Mouse (Mus musculus) forebrain, embryonic 15.5 days (tissue): Measurements from ENCODE around the gene Ccdc12. TPM values are rescaled to one million over a fixed set of nuclear protein-coding genes. Genes with fewer than 3 reads are reported as not detected.

Experiments used
- ATAC-seq: fragments of 200-750 bp; cut with Nextera tagmentation; replicated peaks from 2 replicates; pipeline ENCODE4 v1.8.0; 2017; ENCODE audit warnings: mild to moderate bottlenecking, moderate TSS enrichment, moderate library complexity
- H3K27ac ChIP-seq: fragments of 300-500 bp; sonication (generic); replicated peaks from 2 replicates; pipeline ENCODE4 v1.5.1; 2015; ENCODE audit warnings: mild to moderate bottlenecking, inconsistent platforms
- H3K27me3 ChIP-seq: fragments of 300-500 bp; sonication (generic); 2 replicates; pipeline ENCODE4 v1.6.1; 2015; ENCODE audit warnings: inconsistent platforms
- H3K36me3 ChIP-seq: fragments of 300-500 bp; sonication (generic); 2 replicates; pipeline ENCODE4 v1.6.1; 2015; ENCODE audit warnings: mild to moderate bottlenecking, inconsistent platforms
- H3K4me1 ChIP-seq: fragments of 300-500 bp; sonication (generic); 2 replicates; pipeline ENCODE4 v1.6.1; 2015; ENCODE audit warnings: inconsistent platforms
- H3K4me2 ChIP-seq: fragments of 300-500 bp; sonication (generic); replicated peaks from 2 replicates; pipeline ENCODE4 v1.6.1; 2015; ENCODE audit warnings: mild to moderate bottlenecking, inconsistent platforms
- H3K4me3 ChIP-seq: fragments of 300-500 bp; sonication (generic); 2 replicates; pipeline ENCODE4 v1.5.1; 2015; ENCODE audit warnings: mild to moderate bottlenecking, inconsistent platforms
- H3K9ac ChIP-seq: fragments of 300-500 bp; sonication (generic); replicated peaks from 2 replicates; pipeline ENCODE4 v1.6.1; 2015; ENCODE audit warnings: mild to moderate bottlenecking, inconsistent platforms
- H3K9me3 ChIP-seq: fragments of 300-500 bp; sonication (generic); 2 replicates; pipeline ENCODE4 v1.6.1; 2016; ENCODE audit warnings: inconsistent platforms
- WGBS: fragments of 180-500 bp; shearing (Covaris S2); methylation state at CpG from one replicate; pipeline ENCODE4 v1.1.7; 2015; ENCODE audit warnings: mixed read lengths; 5-methylcytosine and 5-hydroxymethylcytosine counted together
- polyA plus RNA-seq: library from polyadenylated mRNA; unstranded; fragments of >200 nt; fragmentation: Nextera tagmentation; extraction: Ambion mirVana; gene quantifications from 2 replicates; pipeline ENCODE4 v1.2.1, GENCODE M21; 2015

Gene Ccdc12
- polyA plus RNA-seq: 120 and 130 TPM in 2 replicates

DNA sequence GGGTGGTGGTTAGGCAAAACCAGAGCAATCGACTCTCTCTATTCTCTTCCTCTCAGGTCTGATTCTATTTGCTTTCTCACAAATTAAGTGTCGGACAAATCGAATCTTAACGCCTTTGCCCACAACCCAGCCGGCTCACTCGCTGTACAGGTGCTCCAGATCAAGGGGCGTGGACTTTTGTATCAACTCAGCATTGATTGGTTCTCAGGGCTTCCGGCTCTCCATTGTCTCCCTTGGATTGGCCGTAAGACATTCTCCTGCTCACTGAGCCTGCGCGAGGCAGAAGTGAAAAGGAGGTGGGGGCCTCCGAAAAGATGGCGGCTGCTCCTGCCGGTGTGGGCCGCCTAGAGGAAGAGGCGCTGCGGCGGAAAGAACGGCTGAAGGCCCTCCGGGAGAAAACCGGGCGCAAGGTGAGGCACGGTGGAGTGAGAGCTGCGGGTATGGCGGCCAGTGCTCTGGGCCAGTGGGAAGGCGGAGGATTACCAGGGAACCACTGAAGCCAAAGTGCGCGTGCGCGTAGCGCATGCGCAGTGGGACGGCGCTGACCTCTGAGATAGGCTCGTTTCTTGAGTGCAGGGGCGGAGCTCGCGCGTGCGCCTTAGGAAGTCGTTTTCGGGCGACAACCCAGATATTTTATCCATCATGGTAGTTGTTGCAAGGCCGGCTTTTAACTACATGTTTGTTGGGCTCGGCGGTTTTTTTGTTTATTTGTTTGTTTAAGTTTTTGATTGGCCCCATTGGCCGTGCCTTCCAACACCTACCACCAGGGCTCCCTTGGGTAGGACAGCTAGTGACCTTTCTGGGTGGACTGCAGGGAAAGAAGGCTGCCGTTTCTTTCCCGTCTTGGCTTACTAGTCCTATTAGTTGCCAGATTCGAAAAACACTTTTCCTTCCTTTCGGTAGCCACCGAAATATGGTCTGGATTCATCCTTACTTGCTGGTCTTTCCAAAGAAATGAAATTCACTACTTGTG is at the start of gene Ccdc12:
Gene Ccdc12 (plus strand): TSS at position 255 of the 973 bp plus-strand sequence.
- Histone ChIP-seq H3K9me3 (no peaks in the 10 kb centered on the region), H3K4me3 (peak within 1 kb of the TSS; percentile 74), H3K9ac (peak within 1 kb of the TSS; percentile 80), H3K27me3 (peaks cover 12% of the 10 kb centered on the region; the same call in 1 of the 2 replicates), H3K27ac (peak within 1 kb of the TSS; percentile 96), H3K36me3 (no peaks in the 10 kb centered on the region), H3K4me2 (peak within 1 kb of the TSS; percentile 58), H3K4me1 (peaks cover 61% of the 10 kb centered on the region)
- ATAC-seq: peak; percentile 98
- under 1% methylated on average over 52 of the region's 52 CpGs for WGBS

DNA sequence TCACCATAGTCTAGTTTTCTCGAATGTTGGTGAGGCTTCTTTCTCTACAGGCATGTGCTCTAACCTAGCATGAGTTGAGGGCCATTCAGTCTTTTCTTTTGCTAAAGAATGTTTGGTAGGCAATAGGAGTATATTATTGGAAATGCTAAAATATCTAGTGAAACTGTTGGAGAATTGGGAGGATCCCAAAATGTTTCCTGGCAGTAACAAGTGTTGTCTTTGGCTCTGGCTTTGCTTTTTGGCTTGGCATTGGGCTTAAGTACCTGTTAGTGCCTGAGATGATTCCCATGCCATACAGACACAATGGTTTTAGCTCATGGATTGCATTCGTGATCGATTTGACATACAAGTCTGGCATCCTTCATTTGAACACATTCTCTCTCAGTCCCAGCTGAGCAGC is 44.8 kb upstream of the Ccdc12 start:
- ATAC-seq: no peak
- H3K4me2 ChIP-seq: no peak overlapping the region
- no peak overlapping the region for H3K4me3 ChIP-seq
- H3K36me3 ChIP-seq: peaks cover 37% of the 10 kb centered on the region
- no peaks in the 10 kb centered on the region for H3K9me3 ChIP-seq
- H3K27me3 ChIP-seq: no peaks in the 10 kb centered on the region
- WGBS: 82% methylated on average over 3 of the region's 3 CpGs
- no peak overlapping the region for H3K9ac ChIP-seq
- no peaks in the 10 kb centered on the region for H3K4me1 ChIP-seq
- no peak overlapping the region for H3K27ac ChIP-seq

DNA sequence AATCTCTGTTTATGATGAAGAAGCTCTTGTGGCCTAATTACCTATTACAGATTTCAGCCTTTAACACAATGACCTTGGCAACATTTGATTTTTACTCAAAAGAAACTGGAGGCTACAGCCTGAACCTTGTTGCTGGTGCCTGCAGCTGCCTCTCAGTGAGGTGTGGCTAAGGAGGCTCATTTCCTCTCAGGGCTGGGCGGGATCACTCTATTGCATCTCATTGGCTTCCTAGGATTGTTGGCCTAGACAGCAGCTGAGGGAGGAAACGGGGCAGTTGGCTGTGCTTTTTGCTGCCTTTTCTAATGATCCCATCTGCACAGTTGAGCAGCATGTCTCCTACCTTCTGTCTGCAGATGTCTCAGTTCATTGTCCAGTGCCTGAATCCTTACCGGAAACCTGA is 39.2 kb upstream of the Ccdc12 start:
- H3K4me3 ChIP-seq: no peak overlapping the region
- H3K27ac ChIP-seq: no peak overlapping the region
- no peak for ATAC-seq
- no peaks in the 10 kb centered on the region for H3K9me3 ChIP-seq
- no peaks in the 10 kb centered on the region for H3K27me3 ChIP-seq
- peaks cover 64% of the 10 kb centered on the region for H3K36me3 ChIP-seq
- H3K4me2 ChIP-seq: no peak overlapping the region
- H3K9ac ChIP-seq: no peak overlapping the region
- WGBS: 74% methylated on average over 3 of the region's 3 CpGs
- H3K4me1 ChIP-seq: no peaks in the 10 kb centered on the region

DNA sequence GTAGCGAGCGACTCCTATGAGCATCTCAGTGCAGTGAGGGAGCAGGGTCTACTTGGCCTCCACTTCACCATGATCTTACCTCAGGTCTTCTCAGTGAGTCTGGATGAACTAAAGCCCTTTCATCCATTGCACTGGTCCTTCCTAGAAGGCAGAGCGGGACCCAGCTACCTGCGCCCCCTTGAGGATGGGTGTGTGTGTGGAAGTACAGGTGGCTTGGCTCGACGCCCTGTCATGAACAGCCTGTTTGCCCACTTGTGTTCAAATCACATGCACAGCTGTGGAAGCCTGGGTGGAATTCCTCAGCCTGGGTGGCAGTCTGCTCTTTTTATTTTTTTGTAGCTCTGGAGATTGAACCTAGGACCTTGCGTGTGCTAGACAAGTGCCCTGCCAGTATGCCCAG is 36.1 kb upstream of the Ccdc12 start:
- ATAC-seq: no peak
- Histone ChIP-seq H3K4me3 (no peak overlapping the region), H3K27ac (no peak overlapping the region), H3K27me3 (no peaks in the 10 kb centered on the region), H3K4me1 (peaks cover 15% of the 10 kb centered on the region), H3K36me3 (peaks cover 49% of the 10 kb centered on the region), H3K4me2 (no peak overlapping the region), H3K9ac (no peak overlapping the region), H3K9me3 (no peaks in the 10 kb centered on the region)
- 88% methylated on average over 7 of the region's 7 CpGs for WGBS

DNA sequence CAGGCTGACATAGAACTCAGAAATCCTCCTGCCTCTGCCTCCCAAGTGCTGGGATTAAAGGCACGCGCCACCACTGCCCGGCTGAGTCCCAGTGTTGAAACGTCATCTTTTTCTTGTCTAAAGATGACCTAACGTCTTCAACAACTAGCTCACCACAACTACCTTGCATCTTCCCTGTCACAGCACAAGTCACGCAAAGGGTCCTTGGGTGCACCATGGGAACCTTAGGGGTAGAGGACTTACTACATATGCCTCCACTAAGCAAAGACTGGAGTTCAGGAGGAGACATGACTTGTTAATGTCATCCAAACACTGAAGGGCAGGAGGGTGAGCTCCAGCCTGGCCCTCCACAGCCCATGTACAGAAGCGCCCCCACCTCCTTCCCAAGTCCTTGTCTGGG is 35.6 kb upstream of the Ccdc12 start:
- Histone ChIP-seq H3K9ac (no peak overlapping the region), H3K9me3 (no peaks in the 10 kb centered on the region), H3K4me2 (no peak overlapping the region), H3K27me3 (no peaks in the 10 kb centered on the region), H3K4me1 (peaks cover 20% of the 10 kb centered on the region), H3K4me3 (no peak overlapping the region), H3K36me3 (peaks cover 44% of the 10 kb centered on the region), H3K27ac (no peak overlapping the region)
- ATAC-seq: no peak
- WGBS: 93% methylated on average over 7 of the region's 7 CpGs

DNA sequence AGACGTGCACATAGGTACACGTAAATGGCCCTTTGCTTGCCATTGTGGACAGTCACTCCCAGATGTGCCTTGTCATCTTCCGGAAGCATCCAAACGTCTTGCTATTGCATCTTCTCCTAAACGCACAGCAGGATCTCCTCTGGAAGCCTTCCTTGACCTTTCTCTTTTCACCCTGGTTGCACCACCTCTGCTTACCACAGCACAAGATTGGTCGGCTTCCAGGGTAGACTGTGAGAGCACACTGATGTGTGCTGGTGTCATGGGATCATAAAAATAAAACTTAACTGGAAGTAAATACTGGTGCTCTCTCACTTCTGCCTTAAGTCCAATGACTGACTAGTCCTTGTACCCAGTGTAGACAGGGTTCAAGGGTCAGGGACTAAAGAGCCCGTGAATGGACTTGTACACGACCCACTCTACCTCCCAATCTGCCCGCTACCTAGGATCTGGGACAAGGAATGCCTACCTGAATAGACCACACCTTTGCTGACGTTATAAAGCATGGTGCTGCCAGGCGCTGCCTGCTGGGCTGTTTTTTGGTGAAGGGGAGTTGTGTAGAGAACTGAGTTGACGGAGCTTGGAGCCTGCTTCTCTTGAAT is 33.6 kb upstream of the Ccdc12 start:
- WGBS: 83% methylated on average over 12 of the region's 12 CpGs
- Histone ChIP-seq H3K4me1 (peaks cover 20% of the 10 kb centered on the region), H3K4me3 (no peak overlapping the region), H3K9me3 (no peaks in the 10 kb centered on the region), H3K9ac (no peak overlapping the region), H3K27ac (no peak overlapping the region), H3K4me2 (no peak overlapping the region), H3K36me3 (peaks cover 32% of the 10 kb centered on the region), H3K27me3 (no peaks in the 10 kb centered on the region)
- ATAC-seq: no peak

DNA sequence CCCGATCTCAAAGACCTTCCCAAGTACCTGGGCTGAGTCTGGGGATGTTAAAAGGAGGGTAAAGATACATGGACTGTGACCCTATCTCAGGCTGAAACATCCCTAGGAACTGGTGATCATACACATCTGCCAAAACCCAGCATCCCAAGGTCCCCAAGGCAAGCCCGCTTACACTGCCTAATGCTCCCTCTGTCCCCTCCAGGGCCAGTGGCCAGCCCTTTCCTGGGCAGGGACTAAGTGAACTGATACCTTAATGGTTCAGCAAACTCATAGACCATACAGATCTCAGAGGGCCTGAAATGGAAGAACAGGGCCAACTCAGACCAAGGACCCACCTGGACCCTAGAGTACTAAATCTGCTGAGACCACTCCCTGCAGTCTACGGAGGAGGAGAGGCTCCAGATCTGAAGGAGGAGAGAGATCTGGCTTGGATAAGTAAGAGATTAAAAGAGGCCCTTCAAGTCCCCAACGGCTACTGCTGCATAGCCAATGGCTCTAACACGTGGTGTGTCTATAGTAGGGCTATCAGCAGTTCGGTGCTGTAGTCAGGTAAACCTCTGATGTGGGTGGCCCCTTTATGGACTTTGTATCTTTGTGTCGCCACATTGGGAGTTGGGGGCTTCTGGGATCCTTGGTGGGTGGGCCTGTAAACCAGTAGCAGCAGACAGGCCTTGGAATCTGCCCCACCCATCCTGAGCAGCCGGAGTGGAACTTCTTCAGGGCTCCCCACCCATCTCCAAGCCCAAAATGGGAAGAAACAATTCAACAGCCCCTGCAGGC is 32.7 kb upstream of the Ccdc12 start:
- Histone ChIP-seq H3K4me1 (peaks cover 20% of the 10 kb centered on the region), H3K4me3 (peak overlapping the region; percentile 53), H3K9ac (peak overlapping the region; percentile 68), H3K36me3 (peaks cover 23% of the 10 kb centered on the region), H3K9me3 (no peaks in the 10 kb centered on the region), H3K27ac (peak overlapping the region; percentile 79; the same call in 1 of the 2 replicates), H3K4me2 (peak overlapping the region; percentile 94), H3K27me3 (no peaks in the 10 kb centered on the region)
- ATAC-seq: no peak
- WGBS: 49% methylated on average over 8 of the region's 8 CpGs

DNA sequence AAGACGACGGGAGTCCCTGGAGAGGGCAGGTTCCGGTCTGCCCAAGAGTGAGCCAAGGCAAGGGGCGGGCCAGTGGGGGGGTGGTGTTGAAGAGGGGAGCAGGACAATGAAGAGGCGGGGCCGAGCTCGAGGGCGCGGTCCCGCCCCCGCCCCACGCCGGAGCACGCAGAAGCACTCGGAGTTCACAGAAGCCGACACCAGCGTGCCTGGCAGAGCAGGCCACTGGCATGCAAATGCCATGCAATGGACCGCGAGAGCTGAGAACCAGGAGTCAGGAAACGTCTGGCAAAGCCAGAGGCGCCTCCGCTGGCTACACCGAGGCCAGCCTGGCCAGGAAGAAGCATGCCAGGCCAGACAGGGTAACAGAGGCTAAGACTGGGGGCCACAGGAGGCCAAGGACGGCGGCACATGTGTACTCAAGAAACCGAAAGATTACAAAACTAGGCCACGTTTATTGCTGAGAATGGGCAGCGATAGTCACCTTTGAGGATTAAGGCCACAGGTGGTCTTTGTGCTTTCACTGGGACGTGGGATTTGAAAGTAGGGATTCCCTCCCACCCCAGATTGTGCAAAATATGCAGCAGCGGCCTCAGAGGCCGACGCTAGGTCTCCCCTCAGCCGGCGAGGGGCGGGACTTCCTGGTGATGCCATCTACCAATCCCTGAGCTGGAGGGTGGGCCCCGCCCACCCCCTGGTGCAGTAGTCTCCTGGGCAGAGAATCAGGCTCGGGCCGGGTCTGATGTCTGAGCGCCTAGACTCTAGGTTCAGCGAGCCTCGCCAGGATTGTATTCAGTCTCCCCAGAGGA is 31.7 kb upstream of the Ccdc12 start, which contains the start of gene Nradd:
Gene Nradd (minus strand): TSS at position 92 of the 806 bp plus-strand sequence.
- H3K4me1 ChIP-seq: peaks cover 20% of the 10 kb centered on the region
- peak within 1 kb of the TSS; percentile 53 for H3K4me3 ChIP-seq
- peaks cover 13% of the 10 kb centered on the region; the same call in 1 of the 2 replicates for H3K36me3 ChIP-seq
- peak within 1 kb of the TSS; percentile 68 for H3K9ac ChIP-seq
- no peaks in the 10 kb centered on the region for H3K9me3 ChIP-seq
- H3K4me2 ChIP-seq: peak within 1 kb of the TSS; percentile 94
- WGBS: under 1% methylated on average over 41 of the region's 41 CpGs
- no peaks in the 10 kb centered on the region for H3K27me3 ChIP-seq
- peak; percentile 97 for ATAC-seq
- peak within 1 kb of the TSS; percentile 79 for H3K27ac ChIP-seq

DNA sequence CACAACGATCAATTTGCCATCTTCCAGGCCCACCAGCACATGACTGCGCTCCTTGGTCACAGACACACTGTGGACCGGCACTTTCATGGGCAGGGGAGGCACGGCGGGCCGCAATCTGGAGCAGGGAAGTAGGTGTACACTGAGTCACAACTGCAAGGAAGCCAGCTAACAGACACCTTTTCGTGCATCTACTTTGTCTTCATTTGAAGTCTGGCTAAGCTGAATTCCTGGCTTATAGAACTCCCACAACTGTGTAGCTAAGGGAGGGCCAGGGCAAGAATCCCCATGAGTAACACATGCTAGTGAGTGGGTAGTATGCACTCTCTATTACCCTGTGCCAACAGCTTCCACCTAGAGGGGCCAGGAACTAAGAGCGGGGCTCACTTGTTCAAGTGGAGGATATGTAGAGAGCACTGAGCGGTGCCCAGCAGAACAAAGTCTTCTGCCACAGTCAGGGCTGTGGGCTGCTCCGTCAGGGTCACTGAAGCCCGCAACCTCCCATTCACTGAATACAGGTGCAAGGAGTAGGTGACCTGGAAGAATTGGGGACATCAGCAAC is 30.9 kb upstream of the Ccdc12 start:
- Histone ChIP-seq H3K4me2 (peak overlapping the region; percentile 94), H3K27me3 (no peaks in the 10 kb centered on the region), H3K27ac (peak overlapping the region; percentile 79), H3K4me1 (peaks cover 20% of the 10 kb centered on the region), H3K9ac (peak overlapping the region; percentile 68), H3K9me3 (no peaks in the 10 kb centered on the region), H3K4me3 (peak overlapping the region; percentile 53), H3K36me3 (peaks cover 9% of the 10 kb centered on the region; the same call in 1 of the 2 replicates)
- WGBS: 67% methylated on average over 11 of the region's 11 CpGs
- peak; percentile 20 for ATAC-seq

DNA sequence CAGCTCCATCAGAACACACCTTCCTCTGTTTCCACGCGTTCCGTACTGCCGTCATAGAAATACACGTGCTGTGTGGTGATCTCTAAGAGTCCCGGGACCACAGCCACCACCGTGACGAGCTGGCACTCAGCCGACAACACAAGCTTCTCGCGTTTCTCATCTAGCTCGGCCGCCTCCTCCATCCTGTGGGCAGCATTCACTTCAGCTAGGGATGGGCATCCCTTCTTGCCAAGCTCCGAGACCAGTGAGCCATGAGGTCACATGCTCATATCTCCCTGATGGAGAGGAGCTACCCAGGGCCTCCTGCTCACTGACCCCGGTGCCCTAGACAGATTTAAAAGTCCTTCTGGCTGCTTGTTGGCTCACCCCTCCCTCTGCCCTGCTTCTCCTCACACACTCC is 26.1 kb upstream of the Ccdc12 start:
- no peak for ATAC-seq
- Histone ChIP-seq H3K4me3 (no peak overlapping the region), H3K27ac (no peak overlapping the region), H3K27me3 (peaks cover 6% of the 10 kb centered on the region; the same call in 1 of the 2 replicates), H3K4me1 (peaks cover 15% of the 10 kb centered on the region), H3K36me3 (no peaks in the 10 kb centered on the region), H3K4me2 (no peak overlapping the region), H3K9me3 (no peaks in the 10 kb centered on the region), H3K9ac (no peak overlapping the region)
- WGBS: 84% methylated on average over 15 of the region's 15 CpGs

DNA sequence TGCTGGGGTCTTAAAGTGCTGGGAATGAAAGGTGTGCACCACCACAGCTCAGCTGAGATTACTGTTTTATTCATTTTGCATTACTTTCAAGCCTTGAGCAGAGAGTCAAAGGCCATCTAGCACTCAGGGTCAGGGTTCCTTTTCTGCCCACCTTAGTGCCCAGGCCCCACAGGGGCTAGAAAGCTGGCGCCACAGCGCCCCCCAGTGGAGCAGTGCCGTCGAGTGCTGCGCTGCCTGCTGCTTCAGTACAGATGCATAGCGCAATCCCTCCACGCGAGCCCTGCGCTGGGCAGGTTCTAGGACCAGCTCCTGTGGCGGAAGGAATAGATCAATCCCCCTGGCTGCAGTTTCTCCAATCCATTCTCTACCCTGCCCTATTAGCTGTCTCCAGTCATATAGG is 25.1 kb upstream of the Ccdc12 start:
- H3K27me3 ChIP-seq: peaks cover 6% of the 10 kb centered on the region; the same call in 1 of the 2 replicates
- H3K27ac ChIP-seq: no peak overlapping the region
- H3K4me3 ChIP-seq: peak overlapping the region; percentile 29
- 0 out of 2 replicates have a peak, but pooled peaks have one; percentile 31 for ATAC-seq
- no peaks in the 10 kb centered on the region for H3K9me3 ChIP-seq
- peaks cover 10% of the 10 kb centered on the region for H3K4me1 ChIP-seq
- H3K36me3 ChIP-seq: no peaks in the 10 kb centered on the region
- peak overlapping the region; percentile 24 for H3K9ac ChIP-seq
- WGBS: 7% methylated on average over 10 of the region's 10 CpGs
- peak overlapping the region; percentile 54 for H3K4me2 ChIP-seq
